Mouse (Mus musculus): ENCODE results near the gene Cyp4a29. TPM values are rescaled to one million over a fixed set of nuclear protein-coding genes. Genes with fewer than 3 reads are reported as not detected.

The Cyp4a29 gene
- not detected for polyA plus RNA-seq (2014; fragmentation: Illumina TruSeq; extraction: RNeasy Lipid Tissue Mini Kit (QIAGEN cat#74804); ENCODE audit: insufficient read depth, low read depth, low replicate concordance)

DNA sequence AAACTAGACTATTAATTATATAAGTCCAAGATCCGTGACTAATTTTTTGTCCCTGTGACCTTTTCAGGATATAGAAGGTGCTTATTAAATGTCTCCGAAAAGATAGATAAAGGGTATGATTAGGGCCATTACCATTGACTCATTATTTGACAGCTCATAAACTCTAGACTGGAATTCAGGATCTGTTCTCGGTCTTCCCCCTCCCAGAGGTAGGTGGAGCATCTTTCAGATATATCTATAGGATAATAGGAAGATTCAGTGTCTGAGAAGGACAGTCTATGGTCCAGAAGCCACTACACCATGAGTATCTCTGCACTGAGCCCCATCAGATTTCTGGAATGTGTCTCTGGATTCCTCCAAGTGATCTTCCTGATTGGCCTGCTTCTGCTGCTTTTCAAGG, at the start of gene Cyp4a29:
Gene Cyp4a29 (plus strand): TSS at position 301 of the 400 bp plus-strand sequence.

DNA sequence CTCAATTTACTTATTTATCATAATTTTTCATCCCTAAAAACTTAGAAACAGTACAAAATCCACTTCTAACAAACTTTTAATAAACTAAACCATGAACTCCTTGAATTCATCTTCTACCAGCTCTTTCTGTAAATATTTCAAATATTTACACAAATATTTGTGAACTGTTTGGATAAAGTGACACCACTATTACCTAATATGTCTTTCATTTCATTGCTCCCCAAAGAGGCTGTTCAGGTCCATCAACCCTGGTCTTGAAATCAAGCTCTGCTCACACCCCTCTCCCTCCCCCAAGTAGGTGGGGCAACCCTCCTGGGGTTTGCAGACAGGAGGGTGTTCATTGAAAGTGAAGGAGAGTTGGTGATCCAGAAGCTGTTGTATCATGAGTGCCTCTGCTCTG, 56.9 kb downstream of the Cyp4a29 start, which contains the start of gene Cyp4a12a:
Gene Cyp4a12a (plus strand): TSS at position 301 of the 400 bp plus-strand sequence.

Other genes with a start within 250 kb of the Cyp4a29 start
- gene Stil, start 241.9 kb upstream of the Cyp4a29 start, polyA plus RNA-seq (2014; fragmentation: Illumina TruSeq; extraction: RNeasy Lipid Tissue Mini Kit (QIAGEN cat#74804); ENCODE audit: insufficient read depth, low read depth, low replicate concordance), result 0.06 TPM
- gene Tal1, start 185.7 kb upstream of the Cyp4a29 start, polyA plus RNA-seq (2014; fragmentation: Illumina TruSeq; extraction: RNeasy Lipid Tissue Mini Kit (QIAGEN cat#74804); ENCODE audit: insufficient read depth, low read depth, low replicate concordance), result 5.4 TPM
- gene Pdzk1ip1, start 153.4 kb upstream of the Cyp4a29 start, polyA plus RNA-seq (2014; fragmentation: Illumina TruSeq; extraction: RNeasy Lipid Tissue Mini Kit (QIAGEN cat#74804); ENCODE audit: insufficient read depth, low read depth, low replicate concordance), result 75.9 TPM
- gene Cyp4x1, start 107.8 kb upstream of the Cyp4a29 start, polyA plus RNA-seq (2014; fragmentation: Illumina TruSeq; extraction: RNeasy Lipid Tissue Mini Kit (QIAGEN cat#74804); ENCODE audit: insufficient read depth, low read depth, low replicate concordance), result not detected
- gene Cyp4a12a, start 57.0 kb downstream of the Cyp4a29 start, polyA plus RNA-seq (2014; fragmentation: Illumina TruSeq; extraction: RNeasy Lipid Tissue Mini Kit (QIAGEN cat#74804); ENCODE audit: insufficient read depth, low read depth, low replicate concordance), result not detected
- gene Cyp4a12b, start 169.5 kb downstream of the Cyp4a29 start, polyA plus RNA-seq (2014; fragmentation: Illumina TruSeq; extraction: RNeasy Lipid Tissue Mini Kit (QIAGEN cat#74804); ENCODE audit: insufficient read depth, low read depth, low replicate concordance), result 0.92 TPM
- gene Cyp4a30b, start 210.5 kb downstream of the Cyp4a29 start, polyA plus RNA-seq (2014; fragmentation: Illumina TruSeq; extraction: RNeasy Lipid Tissue Mini Kit (QIAGEN cat#74804); ENCODE audit: insufficient read depth, low read depth, low replicate concordance), result not detected